Mouse (Mus musculus) cerebellum, adult 2 months (tissue): ENCODE results near the gene Prrx2. TPM values are rescaled to one million over a fixed set of nuclear protein-coding genes. Genes with fewer than 3 reads are reported as not detected.
"Not testable (repeated sequence)": the region's sequence is repeated elsewhere in the genome, so short reads cannot be mapped to it uniquely, and the experiment has no call there.

Experiments
- DNase-seq, 2 experiments: peaks; one replicate each; pipeline ENCODE4 v3.0.0; 2021
- H3K27ac ChIP-seq: fragments of 200-500 bp; 2 replicates; pipeline ENCODE4 v1.5.1; 2012; ENCODE audit warnings: low read length, control low read depth, inconsistent platforms; ENCODE audit not compliant: insufficient read depth
- H3K27me3 ChIP-seq: fragments of 200-500 bp; 2 replicates; pipeline ENCODE4 v1.6.1; 2012; ENCODE audit warnings: inconsistent platforms, mild to moderate bottlenecking, low read length, moderate library complexity; ENCODE audit not compliant: control insufficient read depth, insufficient read depth
- H3K4me1 ChIP-seq: fragments of 200-500 bp; 2 replicates; pipeline ENCODE4 v1.6.1; 2011; ENCODE audit warnings: low read length; ENCODE audit not compliant: control insufficient read depth, insufficient read depth
- H3K4me3 ChIP-seq: fragments of 200-500 bp; replicated peaks from 2 replicates; pipeline ENCODE3; 2011; ENCODE audit warnings: mild to moderate bottlenecking, low read depth, low read length, control low read depth; ENCODE audit not compliant: insufficient read depth
- CTCF ChIP-seq: fragments of 200-500 bp; IDR thresholded peaks from 2 replicates; pipeline ENCODE4 v1.5.1; 2011; ENCODE audit warnings: low read depth, mild to moderate bottlenecking, control low read depth, low read length, moderate library complexity, borderline replicate concordance; ENCODE audit not compliant: insufficient read depth
- POLR2A ChIP-seq: fragments of 200-500 bp; IDR thresholded peaks from 2 replicates; pipeline ENCODE4 v1.6.1; 2011; ENCODE audit warnings: low read length, control low read depth, borderline replicate concordance; ENCODE audit not compliant: insufficient read depth
- WGBS: fragments of 180-500 bp; shearing (Covaris S2); methylation state at CpG from one replicate; pipeline ENCODE4 v1.1.7; 2018; 5-methylcytosine and 5-hydroxymethylcytosine counted together
- polyA plus RNA-seq: library from polyadenylated mRNA; depleted of rRNA; stranded (reverse); fragments of >200 nt; gene quantifications from 2 replicates; pipeline ENCODE4 v1.2.3, GENCODE M21; 2012

The Prrx2 gene
- polyA plus RNA-seq, 1 experiment: 1.7 TPM

DNA sequence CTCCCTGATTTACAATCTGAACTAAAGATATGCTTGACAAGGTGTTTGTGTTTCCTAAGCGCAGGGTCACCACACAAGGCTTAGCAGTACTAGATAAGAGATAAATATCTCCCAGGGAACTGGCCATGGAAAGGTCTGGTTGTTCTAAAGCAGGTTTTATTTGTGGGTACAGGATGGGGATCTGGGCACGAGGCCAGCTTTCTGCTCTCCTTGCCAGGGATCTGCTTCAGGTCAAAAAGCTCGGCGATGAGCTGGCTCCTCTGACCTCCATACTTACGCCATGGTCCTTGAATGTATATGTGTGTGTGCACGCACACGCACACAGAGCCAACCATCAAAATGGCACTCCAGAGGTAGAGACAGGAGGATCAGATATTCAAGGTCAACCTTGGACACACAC is 70.2 kb downstream of the Prrx2 start:
- DNase-seq: peak; percentile 29 to 34
- 60% methylated on average over 7 of the region's 7 CpGs for WGBS
- peaks cover 3% of the 10 kb centered on the region; the same call in 1 of the 2 replicates for H3K4me1 ChIP-seq
- no peak overlapping the region for H3K4me3 ChIP-seq
- H3K27me3 ChIP-seq: no peaks in the 10 kb centered on the region; the same call in 1 of the 2 replicates
- no peak for TF ChIP-seq CTCF
- no peak for TF ChIP-seq POLR2A
- H3K27ac ChIP-seq: no peak overlapping the region

- H3K4me1 ChIP-seq: peaks cover 3% of the 10 kb centered on the region; the same call in 1 of the 2 replicates
- no peak for DNase-seq
- H3K4me3 ChIP-seq: no peak overlapping the region
- 94% methylated on average over 8 of the region's 8 CpGs for WGBS
- no peak for TF ChIP-seq CTCF
- TF ChIP-seq POLR2A: no peak
- H3K27me3 ChIP-seq: no peaks in the 10 kb centered on the region; the same call in 1 of the 2 replicates
- H3K27ac ChIP-seq: no peak overlapping the region
Observed at GRCm38 (mm10) chr2:30905906-30906305, 71.1 kb downstream of the Prrx2 start.

GRCm38 (mm10) chr2:30906641-30907040 is 71.9 kb downstream of the Prrx2 start:
- no peaks in the 10 kb centered on the region; the same call in 1 of the 2 replicates for H3K27me3 ChIP-seq
- peaks cover 3% of the 10 kb centered on the region; the same call in 1 of the 2 replicates for H3K4me1 ChIP-seq
- H3K27ac ChIP-seq: no peak overlapping the region
- no peak overlapping the region for H3K4me3 ChIP-seq
- WGBS: 75% methylated on average over 4 of the region's 4 CpGs
- no peak for DNase-seq
- TF ChIP-seq POLR2A (no peak), CTCF (no peak)

GRCm38 (mm10) chr2:30912291-30912773 is 77.6 kb downstream of the Prrx2 start:
- WGBS: 34% methylated on average over 4 of the region's 4 CpGs
- H3K27ac ChIP-seq: no peak overlapping the region
- no peak for DNase-seq
- H3K4me1 ChIP-seq: no peaks in the 10 kb centered on the region
- TF ChIP-seq CTCF: no peak
- no peak for TF ChIP-seq POLR2A
- no peaks in the 10 kb centered on the region for H3K27me3 ChIP-seq
- no peak overlapping the region for H3K4me3 ChIP-seq

- no peak for TF ChIP-seq POLR2A
- TF ChIP-seq CTCF: no peak
- 89% methylated on average over 8 of the region's 8 CpGs for WGBS
- no peak overlapping the region for H3K4me3 ChIP-seq
- H3K4me1 ChIP-seq: peaks cover 3% of the 10 kb centered on the region; the same call in 1 of the 2 replicates
- H3K27me3 ChIP-seq: no peaks in the 10 kb centered on the region
- no peak overlapping the region for H3K27ac ChIP-seq
- no peak for DNase-seq
Observed at GRCm38 (mm10) chr2:30913022-30913421, 78.2 kb downstream of the Prrx2 start.

GRCm38 (mm10) chr2:30914836-30915235 is 80.1 kb downstream of the Prrx2 start:
- Histone ChIP-seq H3K4me3 (no peak overlapping the region), H3K27ac (no peak overlapping the region), H3K27me3 (no peaks in the 10 kb centered on the region), H3K4me1 (peaks cover 3% of the 10 kb centered on the region; the same call in 1 of the 2 replicates)
- DNase-seq: no peak
- no peak for TF ChIP-seq CTCF
- no peak for TF ChIP-seq POLR2A
- 48% methylated on average over 3 of the region's 3 CpGs for WGBS

- TF ChIP-seq POLR2A: no peak
- TF ChIP-seq CTCF: no peak
- peaks cover 3% of the 10 kb centered on the region; the same call in 1 of the 2 replicates for H3K4me1 ChIP-seq
- no peak overlapping the region for H3K4me3 ChIP-seq
- no peak for DNase-seq
- no peaks in the 10 kb centered on the region for H3K27me3 ChIP-seq
- WGBS: 84% methylated on average over 5 of the region's 5 CpGs
- no peak overlapping the region for H3K27ac ChIP-seq
Observed at GRCm38 (mm10) chr2:30915376-30915775, 80.6 kb downstream of the Prrx2 start.

GRCm38 (mm10) chr2:30915933-30916332 is 81.2 kb downstream of the Prrx2 start:
- WGBS: 80% methylated on average over 6 of the region's 6 CpGs
- DNase-seq, H3K27ac ChIP-seq, H3K27me3 ChIP-seq, H3K4me3 ChIP-seq, H3K4me1 ChIP-seq: not testable (repeated sequence)

GRCm38 (mm10) chr2:30917649-30918048 is 82.9 kb downstream of the Prrx2 start:
- TF ChIP-seq POLR2A: no peak
- TF ChIP-seq CTCF: no peak
- DNase-seq: no peak
- no peaks in the 10 kb centered on the region for H3K27me3 ChIP-seq
- no peak overlapping the region for H3K4me3 ChIP-seq
- WGBS: 52% methylated on average over 7 of the region's 7 CpGs
- no peak overlapping the region for H3K27ac ChIP-seq
- H3K4me1 ChIP-seq: peaks cover 3% of the 10 kb centered on the region; the same call in 1 of the 2 replicates
